Mouse (Mus musculus) gastrocnemius, postnatal 10 days (tissue): Measurements from ENCODE around the gene A530084C06Rik. TPM values are rescaled to one million over a fixed set of nuclear protein-coding genes. Genes with fewer than 3 reads are reported as not detected.

Source experiments
- DNase-seq: peaks from one replicate; pipeline ENCODE4 v3.0.0; 2021; ENCODE audit warnings: mixed read lengths
- long read RNA-seq, 2 experiments: library from polyadenylated mRNA; stranded (forward); transcript quantifications; one replicate each; pipeline ENCODE4 v2.0.0; 2021
- total RNA-seq, 2 experiments: library from RNA; stranded (reverse); gene quantifications; 2 replicates each; pipeline ENCODE4 v1.2.3; 2021

The A530084C06Rik gene
- total RNA-seq: not detected
- long read RNA-seq, experiment 1: 0 reads
- long read RNA-seq, experiment 2: 0 reads

DNA sequence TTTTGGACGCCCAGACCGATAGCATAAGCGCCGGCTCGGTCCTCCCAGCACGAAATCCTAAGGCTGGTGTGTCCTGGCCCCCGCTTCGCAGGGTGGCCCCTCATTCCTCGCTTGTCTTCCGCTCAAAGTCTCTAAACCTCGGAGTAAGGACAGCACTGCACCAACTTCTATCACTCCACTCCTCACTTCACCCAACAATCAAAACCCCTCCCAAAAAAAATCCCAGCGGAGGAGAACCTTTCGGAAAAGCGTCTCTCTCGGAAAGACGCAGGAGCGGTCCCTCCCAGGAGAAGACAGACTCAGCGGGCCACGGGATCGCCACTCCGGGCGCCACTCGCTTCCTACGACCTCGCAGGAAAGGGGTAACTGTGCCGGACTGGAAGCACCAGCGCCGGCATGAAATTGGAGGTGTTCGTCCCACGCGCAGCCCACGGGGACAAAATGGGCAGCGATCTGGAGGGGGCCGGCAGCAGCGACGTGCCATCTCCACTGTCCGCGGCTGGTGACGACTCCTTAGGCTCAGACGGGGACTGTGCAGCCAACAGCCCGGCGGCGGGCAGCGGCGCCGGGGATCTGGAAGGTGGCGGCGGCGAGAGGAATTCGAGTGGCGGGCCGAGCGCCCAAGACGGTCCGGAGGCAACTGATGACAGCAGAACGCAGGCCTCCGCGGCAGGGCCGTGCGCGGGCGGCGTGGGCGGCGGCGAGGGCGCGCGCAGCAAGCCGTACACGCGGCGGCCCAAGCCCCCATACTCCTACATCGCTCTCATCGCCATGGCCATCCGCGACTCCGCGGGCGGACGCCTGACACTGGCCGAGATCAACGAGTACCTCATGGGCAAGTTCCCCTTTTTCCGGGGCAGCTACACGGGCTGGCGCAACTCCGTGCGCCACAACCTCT is at the start of gene A530084C06Rik:
TSS of gene A530084C06Rik (minus strand) at position 813 of the 898 bp plus-strand sequence.
- peak; percentile 23 for DNase-seq

DNA sequence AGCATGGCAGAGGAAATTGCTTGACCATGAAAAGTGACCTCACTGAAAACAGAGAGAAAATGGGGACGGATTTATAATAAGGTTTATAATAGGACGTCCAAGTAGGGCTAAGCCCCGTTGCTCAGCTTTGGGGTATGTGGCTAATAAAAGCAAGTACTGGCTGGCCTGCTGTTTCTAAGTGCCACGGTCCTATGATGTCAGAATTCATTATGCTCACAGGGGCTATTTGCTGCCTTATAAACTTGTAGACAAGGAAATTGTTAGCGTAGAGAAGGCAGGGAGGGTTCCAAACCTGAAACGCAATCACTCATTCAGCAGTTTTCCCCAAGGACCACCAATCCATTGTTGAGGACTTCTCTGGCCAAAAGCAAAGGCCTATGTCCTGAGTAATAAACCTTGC is 44.8 kb upstream of the A530084C06Rik start:
- DNase-seq: no peak

DNA sequence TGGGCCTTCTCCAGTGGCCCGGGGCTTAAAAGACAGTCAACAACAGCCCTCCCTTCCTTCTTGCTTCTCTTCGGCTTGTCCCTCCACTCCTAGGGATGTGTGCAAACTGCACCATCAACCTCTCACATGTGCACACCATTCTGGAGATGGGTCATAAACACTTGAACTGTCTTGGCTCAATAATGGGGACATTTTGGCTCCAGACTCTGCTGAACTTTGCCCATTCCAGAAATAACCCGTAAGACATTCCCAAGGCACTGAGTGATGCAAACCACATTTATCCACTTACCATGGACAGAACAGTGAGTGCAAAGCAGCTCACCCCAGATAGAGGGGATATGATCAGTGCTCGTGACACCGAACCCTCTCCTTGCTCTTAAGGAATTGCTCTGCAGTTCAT is 40.4 kb upstream of the A530084C06Rik start:
- no peak for DNase-seq

DNA sequence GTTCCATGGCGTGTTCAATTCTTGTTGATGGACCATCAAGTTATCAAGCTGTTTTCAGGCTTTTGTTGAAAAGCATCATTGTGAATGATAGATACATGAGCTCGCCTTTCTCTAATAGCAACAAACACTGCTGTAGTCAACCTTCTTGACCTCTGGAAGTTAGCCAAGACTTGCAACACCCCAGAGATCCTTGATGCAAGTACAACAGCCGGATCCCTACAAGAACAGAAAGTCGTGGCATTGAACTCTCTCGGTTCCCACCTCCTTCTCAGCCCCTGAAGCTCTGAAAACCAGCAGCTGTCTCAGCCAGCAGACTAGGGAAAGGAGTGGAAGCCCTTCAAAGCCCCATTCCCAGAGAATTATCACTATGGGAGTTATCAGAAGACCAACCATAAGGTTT is 28.2 kb upstream of the A530084C06Rik start:
- DNase-seq: no peak

DNA sequence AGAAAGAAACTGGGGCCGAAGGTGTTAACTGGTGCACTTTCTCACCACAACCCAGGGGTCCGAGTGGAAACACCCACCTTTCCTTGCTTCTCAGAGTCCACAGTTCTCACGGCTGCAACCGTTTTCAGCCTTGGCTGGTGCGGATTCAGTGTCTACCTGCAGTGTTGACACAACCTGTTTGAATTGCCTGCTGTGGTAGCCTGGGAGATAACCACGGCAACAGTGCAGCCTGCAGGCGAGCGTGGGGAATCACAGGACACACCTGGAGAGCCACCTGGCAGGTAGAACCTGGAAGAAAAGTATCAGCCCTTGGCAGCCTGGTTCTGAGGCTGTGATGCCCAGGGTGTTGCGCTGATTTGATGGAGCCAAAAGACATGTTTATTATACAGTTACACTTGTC is 20.7 kb upstream of the A530084C06Rik start:
- DNase-seq: no peak

DNA sequence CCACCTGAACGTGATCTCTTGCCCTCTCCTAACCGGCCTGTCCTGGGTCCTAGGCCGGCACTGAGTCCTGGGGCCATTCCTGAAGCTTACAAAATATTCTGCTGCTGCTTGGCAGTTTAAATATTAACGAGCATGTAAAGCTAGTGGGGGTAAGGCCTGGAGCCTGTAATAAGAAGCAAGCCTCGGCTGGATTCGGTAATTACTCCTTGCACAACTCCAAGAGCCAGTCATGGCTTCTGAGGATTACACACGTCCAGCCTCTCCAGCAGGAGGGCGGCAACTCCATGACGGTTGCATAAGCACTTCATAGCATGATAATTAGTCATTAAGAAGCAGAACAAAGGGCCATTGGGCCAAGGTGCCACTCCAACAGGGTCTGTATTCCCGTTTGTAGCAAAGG is 19.3 kb upstream of the A530084C06Rik start:
- no peak for DNase-seq

DNA sequence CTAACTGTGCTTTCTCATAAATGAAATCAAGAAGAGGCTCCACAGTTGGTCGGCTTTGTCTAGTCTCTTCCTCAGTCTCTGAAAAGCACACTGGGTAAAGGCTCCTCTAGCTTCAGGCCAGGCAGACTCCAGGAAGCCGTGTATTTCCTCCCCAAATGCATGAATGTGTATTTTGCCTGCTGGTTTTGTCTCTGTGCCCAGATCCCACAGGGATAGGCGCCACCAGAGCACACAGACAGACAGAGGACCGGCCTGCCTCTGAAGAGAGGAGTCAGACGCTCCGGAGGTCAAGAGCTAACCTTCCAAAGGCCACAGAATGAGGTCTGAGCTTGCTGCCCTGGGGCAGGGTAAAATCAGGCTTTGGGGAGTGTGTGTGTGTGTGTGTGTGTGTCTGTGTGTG is 18.4 kb upstream of the A530084C06Rik start:
- DNase-seq: no peak

DNA sequence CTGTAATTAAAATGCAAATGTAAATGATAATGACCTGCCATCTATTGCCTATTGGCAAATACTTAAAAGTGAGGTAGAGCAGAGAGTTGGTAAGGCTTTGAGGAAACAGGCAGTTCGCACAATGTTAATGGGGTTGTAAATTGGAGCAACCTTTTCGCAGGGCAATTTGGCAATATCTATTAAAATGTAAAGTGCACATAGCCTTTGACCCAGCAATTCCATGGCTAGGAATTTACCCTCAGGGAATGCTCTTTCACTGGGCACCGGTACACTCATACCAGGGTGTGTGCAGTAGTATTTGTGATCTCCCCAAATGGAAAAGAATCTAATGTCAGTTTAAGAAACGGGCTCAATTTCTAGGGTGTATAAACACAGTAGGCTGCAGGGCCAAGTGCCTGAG is 17.6 kb upstream of the A530084C06Rik start:
- no peak for DNase-seq

DNA sequence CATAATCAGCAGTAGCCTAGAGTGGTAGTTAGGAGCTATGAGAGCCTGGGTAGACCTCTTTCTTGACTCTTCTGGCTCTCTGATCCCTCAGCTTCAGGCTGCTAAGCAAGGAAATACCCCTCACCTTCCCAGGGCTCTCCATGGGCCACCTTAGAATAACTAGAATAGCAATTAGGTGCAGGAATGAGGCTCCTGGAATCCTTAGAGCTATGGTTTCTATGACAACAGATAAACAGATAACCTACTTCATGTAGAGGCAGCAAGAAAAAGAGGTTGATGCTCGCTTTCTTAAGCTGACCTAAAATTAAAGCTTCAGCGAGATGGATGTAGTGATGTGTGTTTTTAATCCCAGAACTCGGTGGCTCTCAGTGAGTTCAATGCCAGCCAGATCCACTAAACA is 15.5 kb upstream of the A530084C06Rik start:
- DNase-seq: no peak

DNA sequence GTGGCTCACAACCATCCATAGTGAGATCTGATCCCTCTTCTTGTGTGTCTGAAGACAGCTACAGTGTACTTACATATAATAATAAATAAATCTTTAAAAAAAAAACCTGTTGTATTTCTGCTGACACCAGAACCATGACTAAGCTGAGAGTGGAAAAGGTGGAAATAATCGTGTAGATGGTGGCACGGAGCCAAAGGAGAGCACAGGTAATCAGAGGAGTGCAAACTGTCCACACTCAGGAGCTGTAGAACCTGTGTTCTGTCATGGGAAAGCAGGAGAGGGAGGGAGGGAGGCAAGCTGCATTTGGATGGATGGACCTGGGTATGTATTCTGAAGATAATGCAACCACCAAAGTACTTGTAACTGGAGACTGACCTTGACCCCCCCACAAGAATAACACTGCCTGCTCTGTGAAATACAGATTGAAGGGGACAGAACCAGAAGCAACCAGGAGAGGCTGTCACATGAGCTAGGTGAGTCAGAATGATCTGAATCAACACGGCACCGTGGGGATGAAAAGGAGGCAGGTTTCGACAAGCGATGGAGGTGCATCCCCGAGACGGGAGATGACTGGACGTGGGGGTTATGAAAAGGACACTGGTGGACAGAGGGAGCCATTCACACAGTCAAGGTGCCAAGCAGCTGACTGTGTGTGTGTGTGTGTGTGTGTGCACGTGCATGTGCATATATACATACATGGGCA is 13.8 kb upstream of the A530084C06Rik start:
- no peak for DNase-seq

DNA sequence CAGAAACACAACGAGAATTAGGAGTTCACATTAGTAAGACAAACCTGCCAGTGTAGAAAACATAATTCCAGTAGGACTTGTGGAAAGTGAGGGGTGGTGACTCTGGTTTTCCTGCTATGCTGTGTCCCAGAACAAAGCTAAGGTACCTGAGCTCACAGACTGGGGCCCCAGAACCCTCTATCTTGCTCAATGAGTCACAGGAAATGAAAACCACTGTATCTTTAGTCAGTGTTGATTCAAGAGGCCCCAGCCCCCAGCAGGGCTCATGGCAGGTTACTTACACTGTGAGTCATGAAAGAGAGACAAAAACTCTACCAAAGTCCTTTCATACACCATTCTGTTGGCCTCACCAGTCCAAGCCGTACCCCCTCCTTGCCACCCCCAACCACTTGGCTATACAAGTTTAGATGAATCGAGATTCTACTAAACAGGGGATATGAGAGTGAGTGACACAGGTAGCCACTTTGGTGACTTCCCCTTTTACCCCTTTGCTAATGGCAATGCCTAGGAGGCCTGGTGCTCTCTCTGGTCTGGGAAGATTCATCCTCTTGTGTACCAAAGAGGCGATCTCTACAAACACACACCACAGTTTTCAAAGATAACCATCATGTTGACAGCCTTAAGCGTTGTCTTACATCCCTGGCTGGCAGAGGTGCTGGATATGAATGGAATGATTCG is 8.6 kb upstream of the A530084C06Rik start:
- DNase-seq: no peak

DNA sequence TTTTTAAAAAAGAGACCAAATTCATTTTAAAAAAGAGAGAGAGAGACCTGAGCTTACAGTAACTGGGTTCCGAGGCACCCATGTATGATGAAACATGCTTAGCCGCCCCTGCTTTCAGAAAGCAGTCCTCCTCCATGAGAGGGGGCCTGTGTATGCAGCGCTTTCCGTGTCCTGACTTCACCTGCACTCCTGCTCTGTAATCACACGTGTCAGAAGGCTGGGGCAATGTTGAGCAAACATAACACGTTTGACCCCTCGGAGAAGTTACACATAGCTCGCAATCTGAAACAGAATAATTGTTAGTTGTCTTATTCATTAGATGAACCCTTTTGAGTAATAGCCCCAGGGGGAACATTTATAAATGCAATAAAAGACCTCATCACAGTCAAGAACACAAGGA is 8.0 kb upstream of the A530084C06Rik start:
- no peak for DNase-seq

DNA sequence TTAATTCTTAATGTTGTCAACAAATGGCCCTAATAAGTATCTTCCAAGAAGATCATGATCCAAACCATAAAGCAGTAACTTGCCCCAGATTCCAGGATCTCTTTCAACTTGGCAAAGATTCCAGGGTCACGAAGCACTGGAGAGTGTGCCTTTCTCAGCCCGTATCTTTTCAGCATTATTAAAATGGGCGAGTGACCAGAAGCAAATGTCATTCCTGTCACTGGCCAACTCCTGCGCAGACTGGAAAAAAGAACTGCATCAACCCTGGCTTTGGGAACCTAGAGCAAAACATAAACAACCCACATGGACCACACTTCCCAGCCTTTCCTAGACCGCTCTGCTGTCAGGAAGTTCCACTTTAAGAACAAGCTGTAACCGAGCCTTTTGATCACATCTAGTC is 5.3 kb upstream of the A530084C06Rik start:
- no peak for DNase-seq

DNA sequence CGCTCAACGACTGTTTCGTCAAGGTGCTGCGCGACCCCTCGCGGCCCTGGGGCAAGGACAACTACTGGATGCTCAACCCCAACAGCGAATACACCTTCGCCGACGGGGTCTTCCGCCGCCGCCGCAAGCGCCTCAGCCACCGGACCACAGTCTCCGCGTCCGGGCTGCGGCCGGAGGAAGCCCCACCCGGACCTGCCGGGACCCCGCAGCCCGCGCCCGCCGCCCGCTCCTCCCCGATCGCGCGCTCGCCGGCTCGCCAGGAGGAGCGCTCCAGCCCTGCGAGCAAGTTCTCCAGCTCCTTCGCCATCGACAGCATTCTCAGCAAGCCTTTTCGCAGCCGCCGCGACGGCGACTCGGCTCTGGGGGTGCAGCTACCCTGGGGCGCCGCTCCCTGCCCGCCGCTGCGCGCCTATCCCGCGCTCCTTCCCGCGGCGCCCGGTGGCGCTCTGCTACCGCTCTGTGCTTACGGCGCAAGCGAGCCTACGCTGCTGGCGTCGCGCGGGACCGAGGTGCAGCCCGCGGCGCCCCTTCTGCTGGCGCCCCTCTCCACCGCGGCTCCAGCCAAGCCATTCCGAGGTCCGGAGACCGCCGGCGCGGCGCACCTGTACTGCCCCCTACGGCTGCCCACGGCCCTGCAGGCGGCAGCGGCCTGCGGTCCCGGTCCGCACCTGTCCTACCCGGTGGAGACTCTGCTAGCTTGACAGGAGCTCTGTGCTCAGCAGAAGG is 449 bp upstream of the A530084C06Rik start:
- DNase-seq: peak; percentile 62

DNA sequence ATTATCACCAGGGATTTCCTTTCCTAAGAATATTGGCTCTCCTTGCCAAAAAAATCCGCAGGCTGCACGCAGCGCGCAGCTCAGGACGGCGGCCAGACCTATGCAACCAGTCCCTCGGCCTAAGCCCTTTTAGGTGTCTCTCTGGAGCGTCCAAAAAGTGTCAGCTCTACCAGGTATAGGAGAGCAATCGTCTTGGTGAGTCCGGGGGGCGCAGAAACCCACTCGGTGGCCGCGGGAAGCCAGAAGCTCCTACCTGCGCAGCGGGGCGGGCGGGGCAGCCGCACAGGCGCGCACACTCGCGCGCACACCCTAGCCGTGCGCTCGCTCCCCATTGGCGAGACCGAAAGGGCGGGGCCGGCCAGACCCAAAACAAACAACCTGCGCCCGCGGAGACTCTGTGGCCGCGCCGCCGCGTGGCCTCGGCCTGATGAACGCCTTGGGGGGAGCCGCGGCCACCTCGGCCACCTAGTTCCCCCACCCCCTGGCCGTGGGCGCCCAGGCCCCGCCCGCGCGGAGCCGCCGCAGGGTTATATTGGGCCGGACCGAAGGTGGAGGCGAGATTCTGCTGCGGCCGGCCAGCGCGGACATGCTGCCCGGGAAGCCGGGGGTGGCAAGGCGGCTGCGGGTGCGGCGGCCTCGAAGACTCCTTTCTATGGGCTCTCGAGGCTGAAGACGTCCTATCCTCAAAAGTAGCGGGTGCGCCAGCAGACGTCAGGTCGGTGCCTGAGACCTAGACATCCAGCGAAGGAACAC is 1.2 kb downstream of the A530084C06Rik start:
- DNase-seq: peak; percentile 31

DNA sequence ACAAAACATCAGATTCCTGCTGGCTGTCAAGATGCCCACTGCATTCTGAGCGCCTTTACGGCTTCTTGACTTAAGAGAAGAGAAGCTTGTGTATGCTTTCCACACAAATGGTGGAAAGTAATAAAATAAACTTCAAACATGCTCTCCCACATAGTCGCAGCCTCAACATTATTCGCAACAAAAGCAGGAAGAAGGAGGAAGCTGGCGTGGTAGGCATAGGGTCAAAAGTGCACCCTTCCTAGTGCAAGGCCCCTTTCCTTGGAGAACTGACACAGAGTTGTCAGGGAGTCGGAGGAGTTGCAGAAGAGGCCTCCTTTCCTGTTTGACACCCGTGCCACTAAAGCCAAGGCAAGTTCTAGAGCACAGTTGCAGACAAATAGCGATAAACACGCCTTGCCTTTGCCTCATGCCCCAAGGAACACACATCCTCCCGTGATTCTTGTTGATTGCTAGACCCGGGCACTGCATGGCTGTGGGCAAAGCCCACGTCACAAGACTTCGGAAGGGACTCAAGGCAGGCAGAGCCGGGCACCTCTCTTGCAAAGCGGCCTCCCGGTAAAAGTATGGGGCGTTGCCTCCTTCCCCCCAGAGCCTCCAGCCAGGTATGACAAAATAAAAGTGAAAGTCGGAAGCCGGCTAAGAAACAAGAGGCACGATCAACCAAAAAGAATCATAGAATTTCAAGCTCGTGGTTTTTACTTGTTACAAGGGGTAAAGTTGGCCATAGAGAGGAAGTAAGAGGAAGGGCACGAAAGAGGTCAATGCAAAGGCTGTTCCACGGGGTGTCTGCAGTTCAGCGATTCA is 2.0 kb downstream of the A530084C06Rik start:
- no peak for DNase-seq

DNA sequence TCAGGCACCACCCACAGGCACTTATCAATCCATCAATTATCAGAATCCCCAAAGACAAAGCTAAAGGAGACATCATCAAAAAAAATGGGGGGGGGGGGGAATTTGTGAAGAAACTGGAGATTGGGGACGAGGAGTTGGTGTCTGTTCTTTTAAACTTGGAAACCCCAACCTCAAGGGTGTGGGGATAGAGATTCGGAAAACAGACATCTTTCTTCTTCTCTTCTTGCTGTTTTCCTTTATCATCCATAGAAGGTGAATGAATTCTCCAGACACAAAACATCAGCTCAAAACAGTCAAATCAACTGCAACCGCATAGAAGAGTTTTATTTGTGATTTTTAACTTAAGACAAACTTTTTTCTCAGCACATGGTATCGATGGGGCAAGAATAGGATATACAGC is 3.3 kb downstream of the A530084C06Rik start, which contains the start of gene Foxq1:
TSS of gene Foxq1 (plus strand) at position 301 of the 400 bp plus-strand sequence.
- no peak for DNase-seq

DNA sequence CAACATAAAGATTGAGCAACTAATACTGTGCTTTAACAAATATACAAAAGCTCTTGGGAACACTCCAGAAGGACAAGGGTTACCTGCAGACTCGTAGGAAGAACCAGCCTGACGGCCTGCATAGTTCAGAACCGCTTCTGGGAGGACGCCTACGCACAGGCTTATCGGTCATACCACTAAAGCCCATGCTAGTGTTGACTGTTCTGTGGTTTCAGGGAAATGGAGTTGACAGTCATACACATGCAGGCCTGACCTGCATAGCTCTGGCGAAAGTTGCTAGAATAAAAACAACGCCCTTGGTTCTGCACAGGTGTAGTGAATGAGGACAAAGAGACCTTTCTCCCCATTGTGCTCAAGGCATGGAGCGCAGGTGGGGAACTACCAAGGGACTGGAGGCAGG is 11.5 kb downstream of the A530084C06Rik start:
- DNase-seq: no peak

DNA sequence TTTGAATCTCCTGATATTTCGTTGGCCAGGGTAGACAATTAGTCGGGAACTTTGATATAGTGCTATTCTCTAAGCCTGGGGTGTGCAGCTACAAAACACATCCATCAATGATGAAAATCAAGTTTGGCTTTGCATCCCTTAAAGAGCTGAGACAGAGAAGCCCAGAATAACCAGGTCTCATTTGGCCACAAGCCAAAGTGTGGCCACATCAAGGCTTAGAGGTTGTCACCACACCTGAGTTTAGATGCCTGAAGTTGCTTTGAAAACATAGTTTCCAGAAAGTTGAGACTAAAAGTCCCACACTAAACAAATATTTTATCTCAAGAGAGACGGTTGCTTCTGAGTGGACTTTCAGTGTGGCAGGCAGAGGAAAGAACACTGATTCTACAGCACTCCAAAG is 11.9 kb downstream of the A530084C06Rik start:
- DNase-seq: no peak

DNA sequence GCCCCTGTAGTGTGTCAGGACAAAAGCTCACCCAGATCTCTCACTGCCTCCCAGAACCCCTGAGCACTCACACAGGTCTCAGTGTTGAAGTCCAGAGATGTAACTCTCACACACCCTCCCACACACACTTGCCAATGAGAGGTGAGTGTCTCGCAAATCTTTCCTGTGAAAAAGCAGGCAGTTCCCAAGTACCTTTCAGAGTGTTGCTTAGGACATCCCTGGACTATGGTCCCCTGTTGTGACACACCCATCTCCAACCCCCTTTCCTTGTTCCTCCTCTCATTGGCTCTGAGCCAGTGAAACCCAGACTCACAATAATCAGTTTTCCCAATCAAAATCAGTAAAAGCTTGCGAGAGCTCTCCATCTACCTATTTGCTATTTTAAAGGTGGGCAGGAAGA is 12.3 kb downstream of the A530084C06Rik start:
- DNase-seq: no peak

DNA sequence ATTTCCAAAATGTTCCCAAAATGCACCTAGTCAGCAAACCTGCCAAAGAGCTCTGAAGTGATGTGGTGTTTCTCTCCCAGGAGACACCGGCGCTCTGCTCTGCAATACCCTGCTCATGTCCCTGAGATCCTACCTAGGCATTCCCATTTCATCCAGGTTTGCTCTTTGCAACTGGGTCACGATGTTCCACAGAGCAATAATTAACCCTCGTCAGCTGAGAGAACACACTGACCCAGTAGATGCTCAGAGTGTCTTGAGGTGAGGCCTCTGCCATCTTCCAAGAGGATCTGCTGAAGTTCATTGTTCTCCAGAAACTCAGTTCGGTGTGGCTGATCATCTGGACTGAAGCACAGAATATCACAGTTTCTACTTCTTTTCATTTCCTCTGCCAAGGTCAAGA is 16.1 kb downstream of the A530084C06Rik start:
- no peak for DNase-seq
